Comparison of ENCODE assay signal across 8 mouse cellular contexts in the genomic region with DNA sequence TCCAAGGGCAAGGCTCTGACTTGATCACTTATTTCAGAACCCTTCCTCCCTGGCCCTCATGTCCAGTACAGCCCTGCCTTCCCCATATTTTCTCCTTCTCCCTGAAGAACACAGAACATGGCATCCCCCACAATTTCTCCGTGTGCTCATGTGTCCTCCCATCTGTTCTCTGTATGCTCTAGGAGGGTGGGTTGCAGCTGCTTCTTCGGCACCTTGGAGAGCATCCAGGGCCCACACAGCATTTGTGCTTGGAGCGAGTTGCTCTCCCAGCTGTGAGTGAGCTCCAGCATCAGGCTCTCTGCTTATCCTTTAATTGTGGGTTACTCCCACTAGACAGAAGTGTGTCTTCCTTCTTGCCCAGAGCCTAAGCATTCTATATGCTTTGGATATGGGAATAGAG.
DNase-seq lines count a peak whose midpoint lies in the region; ATAC-seq and TF ChIP-seq lines count a peak whose summit lies in the region.
"Had no signal": no experiment of that assay in that cellular context is flagged by ENCODE, and none has a peak within 500 bp of the region (broad histone marks: within the 10 kb centered on the region; RNA-seq: fewer than 3 reads in every experiment).

No protein-coding gene starts in this region.

- no peak overlapping the region for H3ac ChIP-seq in myocyte (ENCODE audit: control insufficient read depth, insufficient read length)

- 35% methylated on average over 3 of the region's 3 CpGs for WGBS in hindbrain, embryonic 15.5 days
- 41% methylated on average over 3 of the region's 3 CpGs for WGBS in hindbrain, embryonic 14.5 days

- no peak overlapping the region for H3K4me2 ChIP-seq in hindbrain, embryonic 15.5 days
- no peak overlapping the region for H3K4me2 ChIP-seq in hindbrain, embryonic 14.5 days (replicated peaks)
- peak overlapping the region; percentile 42 for H3K4me2 ChIP-seq in myocyte (ENCODE audit: low read depth)

- no peaks in the 10 kb centered on the region for H3K27me3 ChIP-seq in hindbrain, embryonic 15.5 days
- H3K27me3 ChIP-seq in hindbrain, embryonic 14.5 days (ENCODE audit: control insufficient read depth, insufficient read depth, low read length) = no peaks in the 10 kb centered on the region
- H3K27me3 ChIP-seq in myocyte (ENCODE audit: control insufficient read depth, insufficient read depth, insufficient read length) = no peaks in the 10 kb centered on the region

- DNase-seq in hindbrain, embryonic 14.5 days (ENCODE audit: low spot score) = no peak
- peak; percentile 91 for DNase-seq in brain, adult 2 months (ENCODE audit: low read depth, low spot score)
- peak; percentile 16 to 44 for DNase-seq in frontal cortex, postnatal 25 days (ENCODE audit: low spot score in 2 of 2)
- DNase-seq in kidney, postnatal 14 days = no peak
- no peak for DNase-seq in urinary bladder, postnatal 25 days (ENCODE audit: low spot score)
- DNase-seq: cerebellum, adult 11-12 months had no signal

- H3K9ac ChIP-seq in hindbrain, embryonic 15.5 days = no peak overlapping the region
- no peak overlapping the region for H3K9ac ChIP-seq in hindbrain, embryonic 14.5 days

- H3K79me2 ChIP-seq in myocyte (ENCODE audit: control insufficient read depth, insufficient read depth) = no peaks in the 10 kb centered on the region

- no peak for TF ChIP-seq POLR2A in myocyte (IDR thresholded peaks at IDR 0.05; ENCODE audit: insufficient read length, low read depth)

- no peaks in the 10 kb centered on the region for H3K9me3 ChIP-seq in hindbrain, embryonic 15.5 days
- H3K9me3 ChIP-seq in hindbrain, embryonic 14.5 days (ENCODE audit: control insufficient read depth, low read length) = no peaks in the 10 kb centered on the region

- no peaks in the 10 kb centered on the region for H3K36me3 ChIP-seq in hindbrain, embryonic 15.5 days
- no peaks in the 10 kb centered on the region for H3K36me3 ChIP-seq in hindbrain, embryonic 14.5 days (replicated peaks; ENCODE audit: control insufficient read depth, insufficient read depth)
- H3K36me3 ChIP-seq in myocyte (ENCODE audit: control insufficient read depth, insufficient read depth) = no peaks in the 10 kb centered on the region

- H3K4me1 ChIP-seq in hindbrain, embryonic 15.5 days (replicated peaks) = peaks cover 13% of the 10 kb centered on the region
- peaks cover 6% of the 10 kb centered on the region for H3K4me1 ChIP-seq in hindbrain, embryonic 14.5 days (replicated peaks; ENCODE audit: control insufficient read depth, insufficient read depth, low read length)

- peak; percentile 39; the same call in 1 of the 2 replicates for ATAC-seq in hindbrain, embryonic 15.5 days (ENCODE audit: low FRiP score, low read depth)
- no peak for ATAC-seq in hindbrain, embryonic 14.5 days (ENCODE audit: low FRiP score)

- no peak overlapping the region for H3K27ac ChIP-seq in hindbrain, embryonic 15.5 days (replicated peaks)
- no peak overlapping the region for H3K27ac ChIP-seq in hindbrain, embryonic 14.5 days

- no peak overlapping the region for H3K4me3 ChIP-seq in hindbrain, embryonic 15.5 days
- no peak overlapping the region for H3K4me3 ChIP-seq in hindbrain, embryonic 14.5 days (replicated peaks; ENCODE audit: low read length)
- H3K4me3 ChIP-seq in myocyte = no peak overlapping the region

TF ChIP-seq in myocyte, 11 proteins besides CTCF, POLR2A, EP300 and RAD21:
- TF ChIP-seq MYOG (IDR thresholded peaks at IDR 0.05; ENCODE audit: control insufficient read depth in 1 of 3, insufficient read depth in 1 of 3, insufficient read length in 2 of 3, low read depth in 2 of 3) (peak; percentile 60 to 96 (median 93)), POLR2AphosphoS2 (IDR thresholded peaks at IDR 0.05; ENCODE audit: insufficient read length, low read depth) (no peak), E2F4 (IDR thresholded peaks at IDR 0.05; ENCODE audit: insufficient read depth) (no peak), TCF12 (IDR thresholded peaks at IDR 0.05; ENCODE audit: insufficient read depth, poor library complexity, severe bottlenecking) (peak; percentile 82), REST (IDR thresholded peaks at IDR 0.05; ENCODE audit: insufficient read depth, insufficient read length) (peak; percentile 89), MAX (IDR thresholded peaks at IDR 0.05; ENCODE audit: low read depth) (no peak), TCF3 (IDR thresholded peaks at IDR 0.05; ENCODE audit: insufficient read length, low read depth) (peak; percentile 59), MYOD1 (IDR thresholded peaks at IDR 0.05; ENCODE audit: control insufficient read depth in 1 of 3, insufficient read length in 2 of 3, low read depth in 2 of 3) (peak; percentile 11 to 95 (median 92))

Comparison
In these comparisons a context has a peak if more than half of its experiments do, and no peak if none do; other contexts are left out.
1. DNase-seq: peak in brain, adult 2 months (single experiment) and frontal cortex, postnatal 25 days (2 of 2); none in hindbrain, embryonic 14.5 days (single experiment), kidney, postnatal 14 days (single experiment) and urinary bladder, postnatal 25 days (single experiment).